Mouse (Mus musculus) midbrain, postnatal 0 days (tissue): Measurements from ENCODE around the gene Gm3115. TPM values are rescaled to one million over a fixed set of nuclear protein-coding genes. Genes with fewer than 3 reads are reported as not detected.
"Not testable (repeated sequence)": the region's sequence is repeated elsewhere in the genome, so short reads cannot be mapped to it uniquely, and the experiment has no call there.

Source experiments
- ATAC-seq: fragments of 200-750 bp; cut with Nextera tagmentation; 2 replicates; pipeline ENCODE4 v1.8.0; 2017; ENCODE audit warnings: moderate number of reproducible peaks, mild to moderate bottlenecking, moderate TSS enrichment, moderate library complexity; ENCODE audit not compliant: low FRiP score
- DNase-seq: peaks from one replicate; pipeline ENCODE4 v3.0.0-alpha.2; 2015; ENCODE audit warnings: low spot score
- H3K27ac ChIP-seq: fragments of 300-500 bp; sonication (generic); 2 replicates; pipeline ENCODE4 v1.5.1; 2014; ENCODE audit warnings: low read depth, mild to moderate bottlenecking, low read length, mixed read lengths
- H3K27me3 ChIP-seq: fragments of 300-500 bp; sonication (generic); 2 replicates; pipeline ENCODE4 v1.6.1; 2014; ENCODE audit warnings: low read length, control low read depth, mixed read lengths; ENCODE audit not compliant: insufficient read depth
- H3K36me3 ChIP-seq: fragments of 300-500 bp; sonication (generic); 2 replicates; pipeline ENCODE4 v1.6.1; 2014; ENCODE audit warnings: low read length, control low read depth, mixed read lengths; ENCODE audit not compliant: insufficient read depth
- H3K4me1 ChIP-seq: fragments of 300-500 bp; sonication (generic); 2 replicates; pipeline ENCODE4 v1.6.1; 2014; ENCODE audit warnings: mild to moderate bottlenecking, control low read depth, antibody characterized with exemption, low read length, mixed read lengths; ENCODE audit not compliant: insufficient read depth
- H3K4me2 ChIP-seq: fragments of 300-500 bp; sonication (generic); 2 replicates; pipeline ENCODE4 v1.6.1; 2014; ENCODE audit warnings: low read depth, mild to moderate bottlenecking, low read length, mixed read lengths; ENCODE audit not compliant: poor library complexity, severe bottlenecking
- H3K4me3 ChIP-seq: fragments of 300-500 bp; sonication (generic); 2 replicates; pipeline ENCODE4 v1.5.1; 2014; ENCODE audit warnings: low read depth, mild to moderate bottlenecking, low read length, moderate library complexity
- H3K9ac ChIP-seq: fragments of 300-500 bp; sonication (generic); replicated peaks from 2 replicates; pipeline ENCODE4 v1.6.1; 2014; ENCODE audit warnings: mild to moderate bottlenecking, low read length, moderate library complexity, mixed read lengths; ENCODE audit not compliant: poor library complexity, severe bottlenecking
- H3K9me3 ChIP-seq: fragments of 300-500 bp; sonication (generic); 2 replicates; pipeline ENCODE4 v1.6.1; 2016; ENCODE audit warnings: low read length, control low read depth
- WGBS: fragments of 180-500 bp; shearing (Covaris S2); extraction: QIAGEN DNeasy Blood & Tissue Kit; methylation state at CpG from one replicate; pipeline ENCODE4 v1.1.7; 2014; 5-methylcytosine and 5-hydroxymethylcytosine counted together
- polyA plus RNA-seq: library from polyadenylated mRNA; unstranded; fragments of >200 nt; fragmentation: Nextera tagmentation; extraction: Ambion mirVana; gene quantifications from 2 replicates; pipeline ENCODE4 v1.2.1, GENCODE M21; 2015
- total RNA-seq: library from RNA; depleted of rRNA; stranded (reverse); fragments of >200 nt; gene quantifications from 2 replicates; pipeline ENCODE4 v1.2.3, GENCODE M21; 2014; rRNA removed

The Gm3115 gene
- total RNA-seq (not detected in 2 replicates), polyA plus RNA-seq (0.09 TPM in 1 of 2 replicates, not detected in the other)

- WGBS = 66% methylated on average over 2 of the region's 3 CpGs
- not testable (repeated sequence) for ATAC-seq
These were observed at the start of gene Gm3115 for GRCm38 (mm10) chr14:4083820-4084219. Gene Gm3115, plus strand, starts transcription at chr14:4084120.

GRCm38 (mm10) chr14:4110426-4110825 is 26.5 kb downstream of the Gm3115 start, which contains the start of gene Gm8108:
Gene Gm8108, plus strand, starts transcription at chr14:4110526.
- not testable (repeated sequence) for H3K27me3 ChIP-seq, H3K27ac ChIP-seq, H3K36me3 ChIP-seq, ATAC-seq, H3K9ac ChIP-seq, H3K4me1 ChIP-seq, H3K9me3 ChIP-seq
- H3K4me2 ChIP-seq = peak within 1 kb of the TSS; percentile 41
- peak within 1 kb of the TSS; percentile 41 for H3K4me3 ChIP-seq
- 3% methylated on average over 36 of the region's 37 CpGs for WGBS
- peak; percentile 3 for DNase-seq

More at GRCm38 (mm10) chr14:4083820-4084219, at the start of gene Gm3115:
- H3K4me3 ChIP-seq, H3K9ac ChIP-seq, H3K4me1 ChIP-seq, H3K36me3 ChIP-seq, DNase-seq, H3K27me3 ChIP-seq, H3K4me2 ChIP-seq, H3K27ac ChIP-seq, H3K9me3 ChIP-seq: not testable (repeated sequence)

- not testable (repeated sequence) for H3K4me2 ChIP-seq, H3K4me3 ChIP-seq, H3K9me3 ChIP-seq, H3K9ac ChIP-seq, H3K36me3 ChIP-seq, H3K27me3 ChIP-seq, H3K4me1 ChIP-seq, ATAC-seq, H3K27ac ChIP-seq, DNase-seq
- 92% methylated on average over 2 of the region's 4 CpGs for WGBS
These were observed 57.7 kb downstream of the Gm3115 start for GRCm38 (mm10) chr14:4141646-4142045.

Other genes with a start within 250 kb of the Gm3115 start
- not detected in 2 replicates for gene Gm3033, start 237.9 kb upstream of the Gm3115 start, total RNA-seq
- gene Gm3033, start 237.9 kb upstream of the Gm3115 start, polyA plus RNA-seq = 0.29 TPM in 1 of 2 replicates, not detected in the other
- gene Gm2916, start 199.9 kb upstream of the Gm3115 start, total RNA-seq = not detected in 2 replicates
- not detected in 2 replicates for gene Gm2916, start 199.9 kb upstream of the Gm3115 start, polyA plus RNA-seq
- not detected in 2 replicates for gene Gm3029, start 152.4 kb upstream of the Gm3115 start, total RNA-seq
- gene Gm3029, start 152.4 kb upstream of the Gm3115 start, polyA plus RNA-seq = not detected in 2 replicates
- 2.2 and 4.5 TPM in 2 replicates for gene Gm3095, start 120.6 kb upstream of the Gm3115 start, total RNA-seq
- 1.9 and 2.0 TPM in 2 replicates for gene Gm3095, start 120.6 kb upstream of the Gm3115 start, polyA plus RNA-seq
- gene Gm3099, start 85.7 kb upstream of the Gm3115 start, total RNA-seq = not detected in 2 replicates
- gene Gm3099, start 85.7 kb upstream of the Gm3115 start, polyA plus RNA-seq = not detected in 2 replicates
- gene Gm5796, start 60.2 kb upstream of the Gm3115 start, total RNA-seq = 3.7 and 8.2 TPM in 2 replicates
- gene Gm5796, start 60.2 kb upstream of the Gm3115 start, polyA plus RNA-seq = 4.2 and 4.9 TPM in 2 replicates
- gene Gm8108, start 26.4 kb downstream of the Gm3115 start, total RNA-seq = 0.60 and 1.6 TPM in 2 replicates
- gene Gm8108, start 26.4 kb downstream of the Gm3115 start, polyA plus RNA-seq = 5.4 TPM in 2 replicates
- gene Gm3127, start 80.9 kb downstream of the Gm3115 start, total RNA-seq = not detected in 2 replicates
- gene Gm3127, start 80.9 kb downstream of the Gm3115 start, polyA plus RNA-seq = not detected in 2 replicates
- gene Gm2974, start 98.5 kb downstream of the Gm3115 start, total RNA-seq = 7.2 and 10.0 TPM in 2 replicates
- 8.7 and 12.0 TPM in 2 replicates for gene Gm2974, start 98.5 kb downstream of the Gm3115 start, polyA plus RNA-seq
- not detected in 2 replicates for gene Gm3138, start 165.5 kb downstream of the Gm3115 start, total RNA-seq
- not detected in 2 replicates for gene Gm3138, start 165.5 kb downstream of the Gm3115 start, polyA plus RNA-seq
- not detected in 2 replicates for gene Gm3149, start 233.2 kb downstream of the Gm3115 start, total RNA-seq
- 0.16 TPM in 1 of 2 replicates, not detected in the other for gene Gm3149, start 233.2 kb downstream of the Gm3115 start, polyA plus RNA-seq